Mouse (Mus musculus) midbrain, postnatal 0 days (tissue): ENCODE measurements around the gene Fem1b. TPM values are rescaled to one million over a fixed set of nuclear protein-coding genes. Genes with fewer than 3 reads are reported as not detected.

Source experiments
- ATAC-seq: fragments of 200-750 bp; cut with Nextera tagmentation; 2 replicates; pipeline ENCODE4 v1.8.0; 2017; ENCODE audit warnings: moderate number of reproducible peaks, mild to moderate bottlenecking, moderate TSS enrichment, moderate library complexity; ENCODE audit not compliant: low FRiP score
- DNase-seq: peaks from one replicate; pipeline ENCODE4 v3.0.0-alpha.2; 2015; ENCODE audit warnings: low spot score
- H3K27ac ChIP-seq: fragments of 300-500 bp; sonication (generic); 2 replicates; pipeline ENCODE4 v1.5.1; 2014; ENCODE audit warnings: low read depth, mild to moderate bottlenecking, low read length, mixed read lengths
- H3K27me3 ChIP-seq: fragments of 300-500 bp; sonication (generic); 2 replicates; pipeline ENCODE4 v1.6.1; 2014; ENCODE audit warnings: low read length, control low read depth, mixed read lengths; ENCODE audit not compliant: insufficient read depth
- H3K36me3 ChIP-seq: fragments of 300-500 bp; sonication (generic); 2 replicates; pipeline ENCODE4 v1.6.1; 2014; ENCODE audit warnings: low read length, control low read depth, mixed read lengths; ENCODE audit not compliant: insufficient read depth
- H3K4me1 ChIP-seq: fragments of 300-500 bp; sonication (generic); 2 replicates; pipeline ENCODE4 v1.6.1; 2014; ENCODE audit warnings: mild to moderate bottlenecking, control low read depth, antibody characterized with exemption, low read length, mixed read lengths; ENCODE audit not compliant: insufficient read depth
- H3K4me2 ChIP-seq: fragments of 300-500 bp; sonication (generic); 2 replicates; pipeline ENCODE4 v1.6.1; 2014; ENCODE audit warnings: low read depth, mild to moderate bottlenecking, low read length, mixed read lengths; ENCODE audit not compliant: poor library complexity, severe bottlenecking
- H3K4me3 ChIP-seq: fragments of 300-500 bp; sonication (generic); 2 replicates; pipeline ENCODE4 v1.5.1; 2014; ENCODE audit warnings: low read depth, mild to moderate bottlenecking, low read length, moderate library complexity
- H3K9ac ChIP-seq: fragments of 300-500 bp; sonication (generic); replicated peaks from 2 replicates; pipeline ENCODE4 v1.6.1; 2014; ENCODE audit warnings: mild to moderate bottlenecking, low read length, moderate library complexity, mixed read lengths; ENCODE audit not compliant: poor library complexity, severe bottlenecking
- H3K9me3 ChIP-seq: fragments of 300-500 bp; sonication (generic); 2 replicates; pipeline ENCODE4 v1.6.1; 2016; ENCODE audit warnings: low read length, control low read depth
- CTCF ChIP-seq: IDR thresholded peaks from 2 replicates; pipeline ENCODE4 v1.5.1; 2016; ENCODE audit warnings: antibody characterized with exemption, mild to moderate bottlenecking
- WGBS: fragments of 180-500 bp; shearing (Covaris S2); extraction: QIAGEN DNeasy Blood & Tissue Kit; methylation state at CpG from one replicate; pipeline ENCODE4 v1.1.7; 2014; 5-methylcytosine and 5-hydroxymethylcytosine counted together
- polyA plus RNA-seq: library from polyadenylated mRNA; unstranded; fragments of >200 nt; fragmentation: Nextera tagmentation; extraction: Ambion mirVana; gene quantifications from 2 replicates; pipeline ENCODE4 v1.2.1, GENCODE M21; 2015
- total RNA-seq: library from RNA; depleted of rRNA; stranded (reverse); fragments of >200 nt; gene quantifications from 2 replicates; pipeline ENCODE4 v1.2.3, GENCODE M21; 2014

Fem1b gene
- total and polyA plus RNA-seq, 2 experiments from 2014 or later = 42.0 to 193 TPM

- WGBS = 41% methylated on average over 4 of the region's 4 CpGs
- no peaks in the 10 kb centered on the region for H3K4me1 ChIP-seq
- H3K27me3 ChIP-seq = no peaks in the 10 kb centered on the region
- no peak overlapping the region for H3K4me2 ChIP-seq
- no peaks in the 10 kb centered on the region for H3K9me3 ChIP-seq
- H3K27ac ChIP-seq = no peak overlapping the region
- no peak for DNase-seq
- H3K4me3 ChIP-seq = no peak overlapping the region
- TF ChIP-seq CTCF = no peak
- H3K9ac ChIP-seq = no peak overlapping the region
- no peak for ATAC-seq
- no peaks in the 10 kb centered on the region for H3K36me3 ChIP-seq
Measured at GRCm38 (mm10) chr9:62854483-62854882, 42.7 kb upstream of the Fem1b start.

DNA sequence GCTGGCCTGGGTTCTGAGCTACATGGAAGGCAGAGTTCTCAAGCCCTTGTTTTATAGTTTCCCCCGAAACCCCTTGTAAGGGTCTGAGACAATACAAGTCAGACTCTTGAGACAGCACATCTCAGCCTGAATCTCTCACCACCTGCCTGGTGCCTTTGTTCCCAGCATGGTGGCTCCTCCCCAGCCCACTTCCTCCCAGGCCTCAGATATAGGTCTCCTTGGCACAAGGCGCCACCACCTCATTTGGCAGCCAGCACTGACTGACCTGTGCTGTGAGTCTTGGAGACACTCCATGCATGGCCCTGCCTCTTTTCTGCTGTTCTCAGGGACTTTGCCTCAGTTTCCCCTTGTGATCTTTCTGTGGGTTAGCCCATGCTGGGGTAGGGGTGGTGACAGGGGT lies 39.8 kb upstream of the Fem1b start:
- no peak overlapping the region for H3K9ac ChIP-seq
- WGBS = 63% methylated on average over 2 of the region's 2 CpGs
- H3K36me3 ChIP-seq = no peaks in the 10 kb centered on the region
- no peak overlapping the region for H3K4me2 ChIP-seq
- TF ChIP-seq CTCF = no peak
- no peaks in the 10 kb centered on the region for H3K4me1 ChIP-seq
- ATAC-seq (no peak), DNase-seq (no peak)
- H3K9me3 ChIP-seq = no peaks in the 10 kb centered on the region
- no peak overlapping the region for H3K27ac ChIP-seq
- H3K27me3 ChIP-seq = no peaks in the 10 kb centered on the region
- no peak overlapping the region for H3K4me3 ChIP-seq

DNA sequence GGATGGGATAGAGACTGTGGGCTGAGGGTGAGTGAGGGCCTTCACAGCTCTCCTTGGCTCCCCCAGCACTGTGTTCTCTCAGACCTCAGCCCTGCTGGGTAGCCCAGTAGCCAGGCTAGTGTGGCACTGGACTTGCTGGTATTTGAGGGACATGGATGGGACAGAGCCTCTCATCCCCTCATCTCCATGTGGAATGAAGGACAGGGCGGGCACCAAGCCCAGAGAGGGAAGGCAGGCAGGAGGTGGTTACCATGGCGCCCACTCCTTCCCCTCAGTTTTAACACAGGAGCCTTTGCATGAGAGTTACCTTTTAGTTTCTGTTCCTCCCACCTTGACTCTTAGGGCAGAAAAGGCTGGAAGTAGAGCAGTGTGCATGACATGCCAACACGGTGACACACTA lies 36.9 kb upstream of the Fem1b start:
- Histone ChIP-seq H3K4me2 (no peak overlapping the region), H3K36me3 (no peaks in the 10 kb centered on the region), H3K4me3 (no peak overlapping the region), H3K27ac (no peak overlapping the region), H3K4me1 (no peaks in the 10 kb centered on the region), H3K9me3 (no peaks in the 10 kb centered on the region), H3K27me3 (no peaks in the 10 kb centered on the region), H3K9ac (no peak overlapping the region)
- ATAC-seq = no peak
- 80% methylated on average over 3 of the region's 3 CpGs for WGBS
- no peak for TF ChIP-seq CTCF
- no peak for DNase-seq

DNA sequence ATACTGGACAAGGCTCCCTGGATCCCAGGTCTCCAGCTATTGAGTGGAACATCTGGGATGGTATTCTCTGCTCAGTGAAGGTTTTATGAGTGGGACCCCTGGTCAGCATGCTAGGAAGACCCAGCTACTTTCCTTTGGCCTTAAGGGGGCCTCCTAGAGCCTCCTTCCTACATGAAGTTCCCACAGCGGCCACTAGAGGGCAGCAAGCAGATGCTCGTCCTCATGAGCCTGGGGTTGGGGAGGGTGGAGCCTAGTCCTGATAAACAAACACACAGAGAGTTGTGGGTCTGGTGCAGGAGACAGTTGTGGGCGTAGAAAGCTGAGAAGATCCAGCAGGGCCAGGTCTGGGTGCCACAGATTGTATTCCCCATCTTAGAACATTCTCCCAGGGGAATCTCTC lies 36.0 kb upstream of the Fem1b start:
- WGBS = 2% methylated on average over 3 of the region's 3 CpGs
- peak; percentile 99 for TF ChIP-seq CTCF
- ATAC-seq = peak; percentile 27; the same call in 1 of the 2 replicates

DNA sequence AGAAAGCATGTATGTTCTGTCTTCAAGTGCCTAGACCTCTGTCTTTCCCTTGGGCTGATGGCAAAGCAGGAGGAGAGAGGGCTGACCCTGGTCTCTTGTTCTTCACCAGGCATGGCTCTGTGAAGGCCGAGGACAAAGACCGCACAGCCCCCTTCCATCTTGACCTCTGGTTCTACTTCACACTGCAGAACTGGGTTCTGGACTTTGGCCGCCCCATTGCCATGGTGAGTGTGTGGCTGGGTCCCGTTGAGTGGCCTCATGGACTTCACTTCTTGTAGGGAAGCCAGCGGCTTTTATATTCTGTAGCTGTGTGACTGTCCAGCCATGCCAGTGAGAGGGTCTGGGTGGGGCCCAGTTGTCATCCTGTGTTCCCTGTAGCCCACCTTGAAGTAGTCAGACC lies 32.7 kb upstream of the Fem1b start:
- Histone ChIP-seq H3K4me3 (no peak overlapping the region), H3K27ac (no peak overlapping the region), H3K27me3 (no peaks in the 10 kb centered on the region), H3K4me2 (no peak overlapping the region), H3K9me3 (no peaks in the 10 kb centered on the region), H3K36me3 (no peaks in the 10 kb centered on the region), H3K9ac (no peak overlapping the region), H3K4me1 (no peaks in the 10 kb centered on the region; the same call in 1 of the 2 replicates)
- 95% methylated on average over 5 of the region's 5 CpGs for WGBS
- no peak for DNase-seq
- no peak for TF ChIP-seq CTCF
- no peak for ATAC-seq

More for the DNA sequence above, 36.0 kb upstream of the Fem1b start:
- H3K27me3 ChIP-seq = no peaks in the 10 kb centered on the region
- H3K36me3 ChIP-seq = no peaks in the 10 kb centered on the region
- H3K27ac ChIP-seq = no peak overlapping the region
- no peak overlapping the region for H3K9ac ChIP-seq
- H3K9me3 ChIP-seq = no peaks in the 10 kb centered on the region
- no peak overlapping the region for H3K4me3 ChIP-seq
- H3K4me2 ChIP-seq = no peak overlapping the region
- no peaks in the 10 kb centered on the region for H3K4me1 ChIP-seq
- DNase-seq = peak; percentile 89

DNA sequence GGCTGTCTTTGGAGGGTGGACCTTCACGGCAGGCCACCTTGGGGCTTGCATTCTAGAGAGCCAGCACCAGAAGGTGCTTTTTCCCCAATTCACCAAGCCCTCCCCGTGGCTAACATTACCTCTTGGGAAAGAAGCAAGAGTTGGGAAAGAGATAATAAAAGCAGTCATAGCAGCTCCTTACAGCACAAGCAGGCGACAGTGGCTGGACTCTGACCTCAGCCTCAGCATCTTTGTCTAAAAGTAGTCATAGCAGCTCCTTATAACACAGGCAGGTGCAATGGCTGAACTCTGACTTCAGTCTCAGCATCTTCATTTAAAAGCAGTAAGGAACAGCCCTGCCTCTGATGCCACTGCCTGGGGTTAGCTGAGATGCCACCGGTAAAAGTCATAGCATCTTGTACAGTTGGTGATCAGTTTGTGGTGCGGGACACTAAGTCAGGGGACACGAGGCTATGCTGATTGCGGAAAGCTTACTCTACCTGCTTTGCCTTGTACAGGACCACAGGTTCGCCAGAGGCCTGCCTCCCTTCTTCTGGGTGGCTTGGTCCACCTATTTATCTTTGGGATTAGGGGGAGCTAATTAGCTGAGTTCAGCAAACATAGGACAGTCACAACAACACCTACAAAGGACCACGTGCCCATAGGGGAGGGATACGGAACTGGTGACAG lies 31.8 kb upstream of the Fem1b start:
- Histone ChIP-seq H3K27ac (no peak overlapping the region), H3K4me1 (peaks cover 3% of the 10 kb centered on the region; the same call in 1 of the 2 replicates), H3K27me3 (no peaks in the 10 kb centered on the region), H3K4me2 (no peak overlapping the region), H3K36me3 (no peaks in the 10 kb centered on the region), H3K4me3 (no peak overlapping the region), H3K9ac (no peak overlapping the region), H3K9me3 (no peaks in the 10 kb centered on the region)
- ATAC-seq (no peak), DNase-seq (no peak)
- TF ChIP-seq CTCF = no peak
- 84% methylated on average over 10 of the region's 10 CpGs for WGBS
